Mouse (Mus musculus) limb, embryonic 11.5 days (tissue): ENCODE data around the gene Fam78b. TPM values are rescaled to one million over a fixed set of nuclear protein-coding genes. Genes with fewer than 3 reads are reported as not detected.

Experiments used
- ATAC-seq: fragments of 200-750 bp; cut with Nextera tagmentation; 2 replicates; pipeline ENCODE4 v1.8.0; 2017; ENCODE audit warnings: low read depth; ENCODE audit not compliant: insufficient number of reproducible peaks, low FRiP score, low TSS enrichment
- DNase-seq: peaks from one replicate; pipeline ENCODE4 v3.0.0-alpha.2; 2015; ENCODE audit warnings: low spot score
- H3K27ac ChIP-seq: fragments of 300-500 bp; sonication (generic); replicated peaks from 2 replicates; pipeline ENCODE4 v1.5.1; 2014; ENCODE audit warnings: low read depth, mild to moderate bottlenecking, low read length
- H3K27me3 ChIP-seq: fragments of 300-500 bp; sonication (generic); 2 replicates; pipeline ENCODE4 v1.6.1; 2014; ENCODE audit warnings: mild to moderate bottlenecking, low read length, mixed read lengths; ENCODE audit not compliant: control insufficient read depth, insufficient read depth
- H3K36me3 ChIP-seq: fragments of 300-500 bp; sonication (generic); 2 replicates; pipeline ENCODE4 v1.6.1; 2014; ENCODE audit warnings: mild to moderate bottlenecking, low read length, moderate library complexity, mixed read lengths; ENCODE audit not compliant: control insufficient read depth, insufficient read depth
- H3K4me1 ChIP-seq: fragments of 300-500 bp; sonication (generic); 2 replicates; pipeline ENCODE4 v1.6.1; 2014; ENCODE audit warnings: low read length, mixed read lengths; ENCODE audit not compliant: control insufficient read depth, insufficient read depth
- H3K4me2 ChIP-seq: fragments of 300-500 bp; sonication (generic); 2 replicates; pipeline ENCODE4 v1.6.1; 2014; ENCODE audit warnings: low read depth, mild to moderate bottlenecking, moderate library complexity; ENCODE audit not compliant: severe bottlenecking
- H3K4me3 ChIP-seq: fragments of 300-500 bp; sonication (generic); 2 replicates; pipeline ENCODE4 v1.5.1; 2014; ENCODE audit warnings: low read depth, low read length
- H3K9ac ChIP-seq: fragments of 300-500 bp; sonication (generic); 2 replicates; pipeline ENCODE4 v1.6.1; 2014; ENCODE audit warnings: mild to moderate bottlenecking, low read length
- H3K9me3 ChIP-seq: fragments of 300-500 bp; sonication (generic); 2 replicates; pipeline ENCODE4 v1.6.1; 2016; ENCODE audit warnings: low read length; ENCODE audit not compliant: control insufficient read depth
- WGBS: fragments of 180-500 bp; shearing (Covaris S2); extraction: QIAGEN DNeasy Blood & Tissue Kit; methylation state at CpG from one replicate; pipeline ENCODE4 v1.1.7; 2014; 5-methylcytosine and 5-hydroxymethylcytosine counted together
- polyA plus RNA-seq: library from polyadenylated mRNA; unstranded; fragments of >200 nt; fragmentation: Nextera tagmentation; extraction: Ambion mirVana; gene quantifications from 2 replicates; pipeline ENCODE4 v1.2.1, GENCODE M21; 2014

The Fam78b gene
- polyA plus RNA-seq, 1 experiment from 2014 or later = 1.4 TPM

DNA sequence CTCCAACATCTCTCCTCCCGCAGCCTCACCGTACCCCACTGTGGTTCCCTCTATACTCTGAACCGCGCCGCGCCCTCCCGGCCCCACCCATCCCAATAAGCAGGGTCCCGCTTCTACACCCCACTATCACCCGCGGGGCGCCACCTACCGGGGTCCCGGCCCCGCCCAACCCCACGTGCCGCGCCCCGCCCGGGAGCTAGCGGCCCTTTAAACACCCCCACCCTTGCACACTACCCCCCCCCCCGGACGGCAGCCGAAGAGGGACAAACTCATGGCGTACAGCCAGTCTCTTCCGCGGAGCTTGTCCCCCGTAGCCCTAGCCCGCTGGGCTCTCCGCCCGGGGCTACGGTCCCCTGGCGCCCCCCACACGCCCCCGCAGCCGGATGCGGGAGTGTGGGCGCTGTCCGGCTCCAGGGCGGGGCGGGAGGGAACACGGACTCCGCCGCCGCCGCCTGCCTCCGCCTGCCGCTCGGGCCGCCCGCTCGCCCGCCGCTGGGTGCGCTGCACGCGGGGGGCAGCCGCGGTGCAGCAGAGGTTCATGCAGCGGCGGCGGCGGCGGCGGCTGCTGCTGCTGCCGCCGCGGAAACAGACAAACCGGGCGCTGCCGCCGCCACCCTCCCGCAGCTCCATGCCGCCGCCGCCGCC lies 566 bp upstream of the Fam78b start:
- H3K4me2 ChIP-seq = peak overlapping the region; percentile 97
- ATAC-seq (peak; percentile 72), DNase-seq (peak; percentile 75)
- H3K36me3 ChIP-seq = no peaks in the 10 kb centered on the region
- H3K9me3 ChIP-seq = no peaks in the 10 kb centered on the region
- H3K27me3 ChIP-seq = peaks cover 19% of the 10 kb centered on the region
- H3K9ac ChIP-seq = peak overlapping the region; percentile 70
- peak overlapping the region; percentile 74 for H3K4me3 ChIP-seq
- 0% methylated on average over 32 of the region's 76 CpGs for WGBS
- peaks cover 8% of the 10 kb centered on the region for H3K4me1 ChIP-seq
- no peak overlapping the region for H3K27ac ChIP-seq

- Histone ChIP-seq H3K9me3 (no peaks in the 10 kb centered on the region), H3K4me3 (peak overlapping the region; percentile 74), H3K4me2 (peak overlapping the region; percentile 97), H3K36me3 (no peaks in the 10 kb centered on the region), H3K4me1 (peaks cover 8% of the 10 kb centered on the region), H3K27me3 (peaks cover 19% of the 10 kb centered on the region), H3K27ac (no peak overlapping the region), H3K9ac (no peak overlapping the region)
- peak; percentile 22 for DNase-seq
- under 1% methylated on average over 30 of the region's 30 CpGs for WGBS
- ATAC-seq = no peak
These were observed 748 bp downstream of the Fam78b start for GRCm38 (mm10) chr1:167001844-167002485.

- H3K9ac ChIP-seq = no peak overlapping the region
- no peak for ATAC-seq
- under 1% methylated on average over 19 of the region's 19 CpGs for WGBS
These were observed 1.3 kb downstream of the Fam78b start for GRCm38 (mm10) chr1:167002486-167002850.

DNA sequence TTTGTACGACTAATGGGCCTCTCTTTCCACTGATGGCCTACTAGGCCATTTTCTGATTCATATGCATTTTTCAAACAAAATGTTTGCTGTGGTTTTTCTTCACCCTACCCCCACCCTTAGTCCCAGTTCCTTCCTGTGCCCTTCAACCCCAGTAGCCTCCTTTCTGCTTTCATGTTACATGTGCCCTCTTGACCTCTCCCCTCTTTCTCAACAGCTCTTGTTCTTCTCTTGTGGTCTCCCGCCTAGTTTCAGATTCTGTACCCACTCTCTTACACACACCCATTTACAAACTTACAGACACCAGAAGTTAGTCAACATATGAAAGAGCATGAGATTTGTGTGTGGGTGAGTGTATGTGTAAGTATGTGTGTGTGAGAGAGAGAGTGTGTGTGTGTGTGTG lies 3.4 kb downstream of the Fam78b start:
- Histone ChIP-seq H3K27ac (no peak overlapping the region), H3K9ac (no peak overlapping the region), H3K4me3 (no peak overlapping the region), H3K36me3 (no peaks in the 10 kb centered on the region), H3K4me1 (peaks cover 8% of the 10 kb centered on the region), H3K9me3 (no peaks in the 10 kb centered on the region), H3K4me2 (no peak overlapping the region), H3K27me3 (peaks cover 19% of the 10 kb centered on the region)
- ATAC-seq = no peak
- WGBS = 70% methylated on average over 2 of the region's 2 CpGs
- DNase-seq = no peak

More at GRCm38 (mm10) chr1:167002486-167002850, 1.3 kb downstream of the Fam78b start:
- Histone ChIP-seq H3K4me3 (peak overlapping the region; percentile 74; the same call in 1 of the 2 replicates), H3K27ac (no peak overlapping the region), H3K4me2 (peak overlapping the region; percentile 97), H3K9me3 (no peaks in the 10 kb centered on the region), H3K27me3 (peaks cover 19% of the 10 kb centered on the region), H3K36me3 (no peaks in the 10 kb centered on the region), H3K4me1 (peaks cover 8% of the 10 kb centered on the region)
- DNase-seq = peak; percentile 80

- H3K4me3 ChIP-seq = no peak overlapping the region
- DNase-seq (no peak), ATAC-seq (no peak)
- no peak overlapping the region for H3K27ac ChIP-seq
- H3K9ac ChIP-seq = no peak overlapping the region
- no peaks in the 10 kb centered on the region for H3K36me3 ChIP-seq
- H3K4me2 ChIP-seq = no peak overlapping the region
- no peaks in the 10 kb centered on the region for H3K9me3 ChIP-seq
- peaks cover under 1% of the 10 kb centered on the region; the same call in 1 of the 2 replicates for H3K4me1 ChIP-seq
- H3K27me3 ChIP-seq = peaks cover 6% of the 10 kb centered on the region
- WGBS = 86% methylated on average over 6 of the region's 6 CpGs
These were observed 6.1 kb downstream of the Fam78b start for GRCm38 (mm10) chr1:167007341-167007740.

DNA sequence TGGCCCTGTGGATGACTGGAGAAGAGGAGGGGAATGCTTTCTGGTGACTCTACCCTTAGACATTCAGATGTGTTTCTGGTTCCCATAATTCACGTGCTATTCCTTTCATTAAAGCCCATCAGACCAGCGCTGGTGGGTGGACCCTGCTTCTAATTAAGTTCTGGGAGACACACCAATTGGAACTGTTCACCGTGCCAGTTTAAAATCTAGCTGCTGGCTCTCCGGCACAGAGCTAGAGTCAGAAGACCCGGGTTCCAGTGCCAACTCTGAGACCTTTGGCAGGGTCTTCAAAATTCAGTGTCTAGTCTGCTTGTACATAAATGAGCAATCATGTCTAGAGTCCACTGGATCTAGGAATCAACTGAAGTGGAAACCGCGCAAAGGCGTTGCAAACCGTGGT lies 9.0 kb downstream of the Fam78b start:
- H3K4me2 ChIP-seq = no peak overlapping the region
- no peaks in the 10 kb centered on the region for H3K36me3 ChIP-seq
- no peaks in the 10 kb centered on the region for H3K4me1 ChIP-seq
- H3K27me3 ChIP-seq = no peaks in the 10 kb centered on the region
- DNase-seq (no peak), ATAC-seq (no peak)
- H3K9ac ChIP-seq = no peak overlapping the region
- H3K27ac ChIP-seq = no peak overlapping the region
- no peaks in the 10 kb centered on the region for H3K9me3 ChIP-seq
- whole genome bisulfite sequencing = 78% methylated on average over 9 of the region's 9 CpGs
- H3K4me3 ChIP-seq = no peak overlapping the region

- no peak overlapping the region for H3K4me2 ChIP-seq
- no peaks in the 10 kb centered on the region for H3K9me3 ChIP-seq
- WGBS = 22% methylated on average over 6 of the region's 6 CpGs
- no peaks in the 10 kb centered on the region for H3K27me3 ChIP-seq
- no peaks in the 10 kb centered on the region for H3K4me1 ChIP-seq
- H3K27ac ChIP-seq = no peak overlapping the region
- ATAC-seq = no peak
- DNase-seq = no peak
- H3K36me3 ChIP-seq = no peaks in the 10 kb centered on the region
- no peak overlapping the region for H3K9ac ChIP-seq
- H3K4me3 ChIP-seq = no peak overlapping the region
These were observed 10.1 kb downstream of the Fam78b start for GRCm38 (mm10) chr1:167011301-167011700.

GRCm38 (mm10) chr1:167012616-167013015 lies 11.4 kb downstream of the Fam78b start:
- no peak overlapping the region for H3K4me3 ChIP-seq
- ATAC-seq (no peak), DNase-seq (no peak)
- no peaks in the 10 kb centered on the region for H3K4me1 ChIP-seq
- no peaks in the 10 kb centered on the region for H3K9me3 ChIP-seq
- no peak overlapping the region for H3K9ac ChIP-seq
- no peaks in the 10 kb centered on the region for H3K27me3 ChIP-seq
- no peaks in the 10 kb centered on the region for H3K36me3 ChIP-seq
- no peak overlapping the region for H3K27ac ChIP-seq
- H3K4me2 ChIP-seq = no peak overlapping the region
- 88% methylated on average over 8 of the region's 8 CpGs for WGBS
